Mouse (Mus musculus) heart, embryonic 14.5 days (tissue): ENCODE measurements around the gene Apaf1. TPM values are rescaled to one million over a fixed set of nuclear protein-coding genes. Genes with fewer than 3 reads are reported as not detected.

Experiments
- ATAC-seq: fragments of 200-750 bp; cut with Nextera tagmentation; 2 replicates; pipeline ENCODE4 v1.8.0; 2017; ENCODE audit warnings: low read depth, moderate TSS enrichment; ENCODE audit not compliant: insufficient number of reproducible peaks, insufficient read depth, low FRiP score
- H3K27ac ChIP-seq, 2 experiments: fragments of 200-500 bp in 1 of 2; fragments of 300-500 bp in 1 of 2; sonication (generic) in 1 of 2; replicated peaks in 1 of 2; 2 replicates each; pipeline ENCODE4 v1.5.1; 2012 to 2014; ENCODE audit warnings: low read depth in 2 of 2, low read length in 2 of 2, control low read depth in 1 of 2, mild to moderate bottlenecking in 1 of 2, mixed read lengths in 1 of 2; ENCODE audit not compliant: control insufficient read depth in 1 of 2, insufficient read depth in 1 of 2
- H3K27me3 ChIP-seq: fragments of 300-500 bp; sonication (generic); 2 replicates; pipeline ENCODE4 v1.6.1; 2014; ENCODE audit warnings: mild to moderate bottlenecking, low read length, control low read depth; ENCODE audit not compliant: control insufficient read depth, insufficient read depth
- H3K36me3 ChIP-seq: fragments of 300-500 bp; sonication (generic); 2 replicates; pipeline ENCODE4 v1.6.1; 2014; ENCODE audit warnings: mild to moderate bottlenecking, control low read depth, low read length, mixed read lengths; ENCODE audit not compliant: control insufficient read depth, insufficient read depth
- H3K4me1 ChIP-seq, 2 experiments: fragments of 200-500 bp in 1 of 2; fragments of 300-500 bp in 1 of 2; sonication (generic) in 1 of 2; 2 replicates each; pipeline ENCODE4 v1.6.1; 2012 to 2014; ENCODE audit warnings: low read length in 2 of 2, control low read depth in 1 of 2, mixed read lengths in 1 of 2; ENCODE audit not compliant: control insufficient read depth in 2 of 2, insufficient read depth in 2 of 2
- H3K4me2 ChIP-seq: fragments of 300-500 bp; sonication (generic); 2 replicates; pipeline ENCODE4 v1.6.1; 2014; ENCODE audit warnings: mild to moderate bottlenecking, low read length
- H3K4me3 ChIP-seq, 2 experiments: fragments of 200-500 bp in 1 of 2; fragments of 300-500 bp in 1 of 2; sonication (generic) in 1 of 2; 2 replicates each; pipeline ENCODE4 v1.5.1; 2012 to 2014; ENCODE audit warnings: low read length in 2 of 2, mild to moderate bottlenecking in 2 of 2, control low read depth in 1 of 2, low read depth in 1 of 2, moderate library complexity in 1 of 2; ENCODE audit not compliant: control insufficient read depth in 1 of 2, insufficient read depth in 1 of 2
- H3K9ac ChIP-seq: fragments of 300-500 bp; sonication (generic); 2 replicates; pipeline ENCODE4 v1.6.1; 2014; ENCODE audit warnings: mild to moderate bottlenecking, low read length
- H3K9me3 ChIP-seq: fragments of 300-500 bp; sonication (generic); 2 replicates; pipeline ENCODE4 v1.6.1; 2016; ENCODE audit warnings: low read length, control low read depth; ENCODE audit not compliant: control insufficient read depth
- WGBS: fragments of 180-500 bp; shearing (Covaris S2); extraction: QIAGEN DNeasy Blood & Tissue Kit; methylation state at CpG from one replicate; pipeline ENCODE4 v1.1.7; 2014; 5-methylcytosine and 5-hydroxymethylcytosine counted together
- polyA plus RNA-seq: library from polyadenylated mRNA; unstranded; fragments of >200 nt; fragmentation: Nextera tagmentation; extraction: Ambion mirVana; gene quantifications from 2 replicates; pipeline ENCODE4 v1.2.1, GENCODE M21; 2014

Apaf1 gene
- polyA plus RNA-seq, 1 experiment from 2014 or later: 17.3 TPM

DNA sequence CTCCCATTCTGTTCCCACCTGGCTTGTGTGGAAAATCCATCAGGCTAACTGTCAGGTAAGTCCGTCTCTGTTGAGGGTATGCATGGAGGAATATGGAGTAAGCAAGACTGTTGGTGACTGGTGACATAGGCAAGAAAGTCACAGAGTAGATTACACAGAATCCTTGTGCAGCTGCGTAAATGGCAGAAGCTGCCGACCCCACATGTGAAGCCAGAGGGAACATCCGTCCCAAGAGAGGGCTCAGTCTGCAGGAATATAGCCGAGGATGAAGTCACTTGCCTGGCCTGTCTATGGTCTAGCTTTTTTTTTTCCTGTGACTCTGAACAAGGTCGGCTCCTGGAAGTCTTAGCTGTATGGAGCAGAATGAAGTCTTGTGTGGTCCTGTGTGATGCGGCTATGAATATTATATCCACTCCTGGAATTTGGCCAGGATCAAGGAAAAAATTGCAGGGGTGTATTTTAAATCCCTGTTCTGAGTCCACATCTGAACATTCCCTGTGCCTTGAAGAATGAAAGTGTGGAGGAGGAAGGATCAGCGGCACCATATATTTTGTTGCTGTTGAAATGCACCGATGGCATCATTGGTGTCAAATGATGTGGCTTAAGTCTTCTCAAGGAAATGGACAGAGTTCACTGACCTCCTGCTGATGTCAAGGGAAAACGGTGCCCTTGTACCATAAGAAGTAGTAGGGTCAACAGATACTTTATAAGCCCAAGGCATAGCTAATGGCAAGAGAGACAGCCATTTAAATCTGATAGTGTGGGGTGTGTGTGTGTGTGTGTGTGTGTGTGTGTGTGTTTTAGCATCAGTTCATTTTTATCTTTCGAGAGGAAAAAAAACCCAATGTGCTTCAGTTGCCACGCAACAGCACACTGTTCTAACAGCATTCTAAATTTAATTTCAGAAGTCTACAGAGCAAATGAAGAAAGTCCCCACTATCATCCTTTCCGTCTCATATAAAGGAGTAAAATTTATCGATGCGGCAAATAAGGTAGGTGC, 141.7 kb downstream of the Apaf1 start:
- no peaks in the 10 kb centered on the region for H3K27me3 ChIP-seq
- no peaks in the 10 kb centered on the region for H3K4me1 ChIP-seq
- whole genome bisulfite sequencing: 77% methylated on average over 15 of the region's 15 CpGs
- H3K9me3 ChIP-seq: no peaks in the 10 kb centered on the region
- no peak overlapping the region for H3K4me3 ChIP-seq
- ATAC-seq: no peak
- no peak overlapping the region for H3K4me2 ChIP-seq
- no peaks in the 10 kb centered on the region for H3K36me3 ChIP-seq
- H3K9ac ChIP-seq: no peak overlapping the region
- no peak overlapping the region for H3K27ac ChIP-seq

Other genes starting within 250 kb of the Apaf1 start
- 43.7 and 48.3 TPM in 2 replicates for gene Ikbip, start 170 bp upstream of the Apaf1 start, polyA plus RNA-seq
- 1,147 and 1,166 TPM in 2 replicates for gene Slc25a3, start 41.3 kb upstream of the Apaf1 start, polyA plus RNA-seq
- 170 and 181 TPM in 2 replicates for gene Tmpo, start 98.5 kb upstream of the Apaf1 start, polyA plus RNA-seq